Mouse (Mus musculus) mouse embryonic stem cell (cell line): Measurements from ENCODE around the gene Zbtb37.
"Not testable (repeated sequence)": the region's sequence is repeated elsewhere in the genome, so short reads cannot be mapped to it uniquely, and the experiment has no call there.

Experiments
- in situ Hi-C, 2 experiments: fragments of 300-500 bp; cut with MboI; formaldehyde crosslinking; loops; 1 replicate in 1 of 2; 3 replicates in 1 of 2; pipeline ENCODE4 v1.14.3; 2019 to 2020; ENCODE audit warnings: low sequenced_read_pairs in 2 of 2, low pct_unique_long_range_greater_than_20kb in 1 of 2, mixed read lengths in 1 of 2; ENCODE audit not compliant: unreplicated experiment in 1 of 2

Gene Zbtb37

DNA sequence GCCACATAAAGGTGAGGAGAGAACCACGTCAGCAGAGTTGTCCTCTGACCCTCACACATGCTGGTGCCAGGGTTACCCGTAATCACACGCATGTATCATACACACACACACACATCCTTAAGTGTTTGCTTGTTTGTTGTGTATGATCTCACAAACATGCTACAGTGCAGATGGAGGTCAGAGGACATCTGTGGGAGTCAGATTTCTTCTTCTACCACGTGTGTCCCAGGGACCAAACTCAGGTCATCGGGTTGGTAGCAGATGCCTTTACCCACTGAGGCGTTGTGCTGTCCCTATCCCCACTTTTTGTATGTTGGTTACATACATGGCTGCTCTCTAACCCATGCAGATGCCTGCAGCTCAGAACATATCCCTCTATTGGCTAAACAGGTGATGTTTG, 49.2 kb downstream of the Zbtb37 start:
- in situ Hi-C loops: no loop called here

DNA sequence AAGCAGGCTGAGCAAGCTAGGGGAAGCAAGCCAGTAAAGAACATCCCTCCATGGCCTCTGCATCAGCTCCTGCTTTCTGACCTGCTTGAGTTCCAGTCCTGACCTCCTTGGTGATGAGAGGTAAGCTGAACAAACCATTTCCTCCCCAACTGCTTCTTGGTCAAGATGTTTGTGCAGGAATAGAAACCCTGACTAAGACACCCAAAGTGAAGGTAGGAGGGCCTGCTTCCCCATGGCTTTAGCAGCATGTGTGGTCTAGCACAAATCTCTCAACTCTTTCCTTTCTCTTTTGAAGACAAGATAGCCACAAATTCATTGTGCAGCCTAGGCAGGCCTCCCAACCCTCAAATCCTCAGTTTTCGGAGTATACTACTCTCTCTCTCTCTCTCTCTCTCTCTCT, 49.9 kb downstream of the Zbtb37 start:
- in situ Hi-C loops: not testable (repeated sequence)

DNA sequence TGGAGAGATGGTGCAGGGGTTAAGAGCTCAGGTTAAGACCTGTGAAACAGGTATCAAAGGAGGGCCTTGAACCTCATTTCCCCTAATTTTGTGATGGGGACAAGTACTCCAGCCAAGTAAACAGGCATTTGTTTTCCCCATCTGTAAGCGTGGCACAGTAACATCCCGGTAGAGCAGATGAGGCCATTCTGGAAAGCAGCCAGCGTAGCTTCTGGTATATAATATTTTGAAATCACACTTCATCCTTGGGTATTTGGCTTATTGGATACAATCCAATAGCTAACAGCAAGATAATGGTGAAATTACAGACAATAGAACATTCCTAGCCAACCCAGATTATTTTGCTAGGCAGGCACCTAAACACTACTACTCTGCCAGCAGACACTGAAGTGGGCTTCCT, 51.8 kb downstream of the Zbtb37 start:
- in situ Hi-C loops: no loop called here

DNA sequence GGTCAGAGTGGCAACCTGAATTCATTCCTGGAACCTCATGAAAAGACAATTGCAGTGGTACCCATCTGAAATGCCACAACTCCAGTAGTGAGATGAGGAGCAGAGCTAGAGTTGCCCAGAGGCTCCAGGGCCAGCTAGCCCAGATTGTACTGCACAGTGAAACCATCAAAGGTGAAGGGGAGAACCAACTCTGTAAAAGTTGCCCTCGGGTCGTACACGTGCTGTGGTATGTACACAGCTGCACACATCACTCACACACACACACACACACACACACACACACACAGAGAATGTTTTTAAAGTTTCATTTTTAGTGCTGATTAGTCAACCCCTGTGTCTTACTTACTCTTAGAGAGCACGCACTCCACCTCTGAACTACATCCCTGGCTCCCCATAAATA, 53.3 kb downstream of the Zbtb37 start:
- in situ Hi-C loops: no loop called here

DNA sequence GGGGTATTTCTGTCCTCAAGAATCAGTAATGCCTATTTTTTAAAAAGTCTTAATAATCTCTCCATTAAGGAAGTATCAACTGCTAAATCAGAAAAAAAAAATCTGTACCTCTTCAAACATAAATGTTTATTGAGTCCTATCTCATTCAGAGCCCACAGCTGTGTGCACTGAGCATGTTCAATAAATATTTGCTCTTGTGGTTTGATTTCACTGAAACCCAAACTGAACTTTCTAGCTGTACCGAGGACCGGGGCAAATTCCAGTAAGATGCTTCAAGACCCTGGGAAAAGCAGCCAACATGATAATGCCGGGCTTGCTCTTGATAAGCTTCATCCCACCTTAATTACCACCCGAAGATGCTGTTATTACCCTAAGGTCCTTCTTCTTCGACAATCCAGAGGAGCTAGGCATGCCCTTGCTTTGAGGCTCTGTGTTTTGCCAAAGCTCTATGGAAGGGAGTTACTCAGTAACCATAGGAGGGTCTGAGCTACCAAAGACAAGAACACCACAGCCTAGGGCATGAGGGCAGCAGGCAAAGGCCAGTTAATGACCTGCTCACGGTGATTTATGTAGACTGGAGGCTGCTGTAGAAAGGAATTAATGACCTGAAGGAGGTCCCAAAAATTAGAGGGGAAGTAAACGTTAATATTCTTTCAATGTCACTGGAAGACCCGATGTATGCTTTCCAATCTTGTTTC, 54.0 kb downstream of the Zbtb37 start:
- in situ Hi-C loops: no loop called here

DNA sequence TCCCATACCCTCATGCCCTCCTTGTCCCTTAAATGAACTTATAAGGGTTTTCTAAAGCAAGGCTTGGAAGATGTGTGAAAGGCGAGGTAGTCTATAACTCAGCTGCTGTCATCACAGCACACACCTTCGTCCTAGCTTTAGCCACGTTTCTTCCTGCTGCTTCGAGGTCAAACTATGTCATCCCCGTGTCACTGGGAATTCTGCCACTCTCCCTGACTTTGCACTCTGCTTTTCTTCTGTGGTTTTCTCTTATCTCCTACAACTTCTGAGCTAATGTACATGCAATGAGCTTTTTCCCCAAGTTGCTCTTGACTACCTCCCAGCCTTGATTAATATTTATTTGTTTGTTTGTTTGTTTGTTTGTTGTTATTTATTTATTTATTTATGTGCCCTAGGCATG, 54.6 kb downstream of the Zbtb37 start:
- in situ Hi-C loops: no loop called here

DNA sequence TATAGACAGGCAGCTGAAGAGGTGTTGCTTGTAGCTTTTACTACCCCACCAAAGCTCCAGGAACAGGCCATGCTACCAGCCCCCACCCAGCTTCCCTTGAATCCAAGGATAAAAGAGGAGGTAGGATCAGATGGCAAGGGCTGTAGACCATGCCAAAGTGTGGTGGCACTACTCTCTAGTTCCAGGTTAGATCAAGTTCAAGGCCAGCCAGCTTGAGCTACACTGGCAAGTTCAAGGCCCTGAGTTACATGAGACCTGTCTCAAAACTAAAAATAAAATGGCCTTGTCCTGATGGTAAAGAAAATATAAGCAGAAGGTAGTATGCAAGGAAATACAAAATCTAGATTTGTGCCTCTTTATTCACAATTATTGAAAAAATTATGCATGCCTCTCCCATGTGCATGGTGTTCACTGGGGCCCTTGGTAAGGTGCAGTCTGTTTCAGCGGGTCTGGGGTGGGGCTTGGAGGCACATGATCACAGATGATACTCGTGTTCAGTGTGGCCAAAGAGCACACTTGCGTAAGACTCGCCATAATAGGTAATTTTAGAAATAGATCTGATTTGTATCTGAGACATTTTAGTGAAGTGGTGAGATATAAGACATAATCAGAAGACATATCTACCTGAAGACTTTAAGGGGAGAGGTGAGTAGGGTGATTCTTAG, 56.4 kb downstream of the Zbtb37 start, which contains the start of gene Serpinc1:
TSS of gene Serpinc1 (plus strand) at position 515 of the 665 bp plus-strand sequence.
- in situ Hi-C loops: no loop called here

DNA sequence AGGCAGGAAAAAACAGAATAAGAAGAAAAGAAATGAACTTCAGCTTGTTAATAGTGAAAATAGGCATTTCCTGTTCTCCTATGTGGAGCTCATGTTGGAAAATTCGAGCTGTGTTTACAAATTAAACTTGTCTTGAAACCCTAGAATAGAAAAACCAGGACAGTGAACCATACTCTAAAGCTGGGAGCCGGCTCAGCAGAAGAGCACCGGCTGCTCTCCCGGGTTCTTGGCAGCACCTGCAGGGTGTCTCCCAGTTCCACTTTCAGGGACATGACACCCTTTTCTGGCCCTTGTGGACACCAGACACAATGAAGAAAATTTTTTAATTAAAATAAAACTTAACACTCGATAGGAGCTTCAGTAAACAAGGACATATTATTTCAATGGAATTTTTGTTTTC, 66.0 kb downstream of the Zbtb37 start:
- in situ Hi-C loops: no loop called here

DNA sequence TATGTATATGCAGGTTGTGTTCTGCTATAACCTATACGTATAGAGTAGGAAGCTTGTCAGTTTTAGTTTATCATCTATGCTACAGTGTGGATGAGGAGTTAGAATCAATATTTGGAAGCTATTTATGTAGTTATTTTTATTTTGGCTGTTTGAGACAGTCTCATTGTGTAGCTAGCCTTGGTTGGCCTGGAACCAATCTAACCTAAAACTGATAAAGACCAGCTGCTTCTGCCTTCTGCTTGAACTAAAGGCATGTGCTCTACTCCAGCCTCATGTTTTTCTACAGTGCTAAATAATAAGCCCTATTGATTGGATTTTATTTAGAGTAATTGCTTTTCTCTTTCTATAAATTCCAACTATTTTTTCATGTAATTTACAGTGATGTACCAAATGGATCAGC, 67.4 kb downstream of the Zbtb37 start:
- in situ Hi-C loops: no loop called here

DNA sequence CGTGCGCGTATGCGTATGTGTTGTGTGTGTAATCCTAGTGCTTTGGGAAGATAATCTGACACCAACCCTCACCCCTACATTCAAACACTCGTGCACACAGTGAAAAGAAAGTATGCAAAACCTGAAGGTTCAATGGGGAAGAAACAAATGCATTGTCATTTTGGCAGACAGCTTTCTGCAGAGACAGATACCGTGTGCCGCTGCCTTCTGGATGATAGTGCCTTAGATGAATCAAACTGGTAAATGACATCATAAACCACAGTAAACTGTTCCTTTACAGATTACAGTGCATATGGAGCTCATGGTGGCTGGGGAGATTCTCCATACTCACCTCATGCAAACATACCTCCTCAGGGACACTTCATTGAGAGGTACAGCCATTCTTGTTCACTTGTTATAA, 71.5 kb downstream of the Zbtb37 start:
- in situ Hi-C loops: no loop called here
